Mouse (Mus musculus) brain, embryonic 14.5 days (tissue): ENCODE measurements around the gene Stap2.

ENCODE experiments used
- CTCF ChIP-seq: fragments of 200-500 bp; IDR thresholded peaks from 2 replicates; pipeline ENCODE4 v1.5.1; 2012; ENCODE audit warnings: inconsistent platforms, mild to moderate bottlenecking, moderate library complexity, borderline replicate concordance; ENCODE audit not compliant: insufficient read depth, insufficient read length; ENCODE audit errors: extremely low read depth
- POLR2A ChIP-seq: fragments of 200-500 bp; IDR thresholded peaks from 2 replicates; pipeline ENCODE4 v1.6.1; 2012; ENCODE audit warnings: mild to moderate bottlenecking, inconsistent platforms, borderline replicate concordance; ENCODE audit not compliant: poor library complexity, insufficient read depth, insufficient read length, severe bottlenecking; ENCODE audit errors: extremely low read depth

GRCm38 (mm10) chr17:56024476-56024875, 19.1 kb upstream of the Stap2 start:
- TF ChIP-seq CTCF = no peak
- no peak for TF ChIP-seq POLR2A
